Mouse (Mus musculus) erythroblast, embryonic 14.5 days (primary cell): ENCODE data around the gene Il19.

Experiments
- GATA1 ChIP-seq: IDR thresholded peaks from 2 replicates; pipeline ENCODE4 v1.6.1; 2012; ENCODE audit warnings: low read length, inconsistent platforms, mixed read lengths
- TAL1 ChIP-seq: IDR thresholded peaks from 3 replicates; pipeline ENCODE4 v1.6.1; 2012; ENCODE audit warnings: low read length, inconsistent platforms, mixed read lengths

DNA sequence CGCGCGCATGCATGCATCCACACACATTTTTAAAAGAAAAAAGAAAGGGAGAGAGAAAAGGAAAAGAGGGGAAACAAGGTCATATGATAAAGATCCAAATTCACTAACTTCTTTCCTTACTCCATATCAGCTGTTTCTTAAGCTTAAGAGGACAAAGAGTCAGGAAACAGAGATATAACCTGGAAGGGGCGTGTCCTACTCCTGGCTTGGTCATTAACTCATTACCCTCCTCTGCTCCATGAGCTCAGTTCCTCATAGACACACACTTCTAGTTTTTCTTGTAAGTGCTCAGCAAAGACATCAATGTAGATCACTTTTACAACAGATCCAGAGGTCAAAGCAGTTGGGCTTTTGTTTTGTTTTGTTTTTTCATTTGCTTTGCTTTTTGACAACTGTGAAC, 2.7 kb downstream of the Il19 start:
- no peak for TF ChIP-seq TAL1
- no peak for TF ChIP-seq GATA1
